Mouse (Mus musculus): ENCODE measurements around the gene Grap2.
"Not testable (repeated sequence)": the region's sequence is repeated elsewhere in the genome, so short reads cannot be mapped to it uniquely, and the experiment has no call there.

The Grap2 gene

DNA sequence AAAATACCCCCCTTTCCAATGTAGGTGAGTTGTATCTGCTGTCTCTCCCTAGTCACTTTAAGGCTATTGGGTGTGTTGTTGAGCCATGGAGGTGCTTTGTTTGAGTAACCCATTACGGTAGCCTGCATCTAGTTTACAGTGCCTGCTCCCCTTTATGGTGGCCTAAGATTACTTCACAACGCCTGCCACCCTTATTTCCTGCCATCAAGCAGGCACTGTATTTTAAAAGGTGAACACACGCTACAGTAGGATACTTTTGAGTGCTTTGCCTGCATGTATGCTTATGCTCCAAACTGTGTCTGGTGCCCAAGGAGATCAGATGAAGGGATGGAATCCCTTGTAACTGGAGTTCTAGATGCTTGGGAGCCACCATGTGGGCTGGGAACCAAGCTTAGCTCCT is 5.3 kb upstream of the Grap2 start:
- no peak for DNase-seq (ENCODE audit: low spot score)

DNA sequence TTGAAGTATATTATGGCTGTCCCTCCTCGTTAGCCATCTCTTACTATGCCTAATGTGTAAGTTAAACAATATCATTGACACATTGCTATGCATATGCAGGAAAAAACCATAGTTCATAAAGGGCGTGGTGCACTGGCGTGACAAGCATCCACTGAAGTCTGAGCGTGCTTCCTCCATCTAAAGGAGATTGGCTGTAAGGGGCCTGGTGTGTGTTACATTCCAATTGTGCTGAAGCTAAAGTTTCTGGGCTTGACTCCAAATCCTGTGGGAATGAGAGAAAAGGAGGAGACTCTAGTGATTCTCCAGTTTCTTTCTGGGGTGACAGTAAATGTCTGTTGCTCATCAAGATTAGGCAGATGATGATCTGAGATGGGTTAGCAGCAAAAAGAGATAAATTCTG is 4.7 kb upstream of the Grap2 start:
- DNase-seq (ENCODE audit: low spot score) = no peak

DNA sequence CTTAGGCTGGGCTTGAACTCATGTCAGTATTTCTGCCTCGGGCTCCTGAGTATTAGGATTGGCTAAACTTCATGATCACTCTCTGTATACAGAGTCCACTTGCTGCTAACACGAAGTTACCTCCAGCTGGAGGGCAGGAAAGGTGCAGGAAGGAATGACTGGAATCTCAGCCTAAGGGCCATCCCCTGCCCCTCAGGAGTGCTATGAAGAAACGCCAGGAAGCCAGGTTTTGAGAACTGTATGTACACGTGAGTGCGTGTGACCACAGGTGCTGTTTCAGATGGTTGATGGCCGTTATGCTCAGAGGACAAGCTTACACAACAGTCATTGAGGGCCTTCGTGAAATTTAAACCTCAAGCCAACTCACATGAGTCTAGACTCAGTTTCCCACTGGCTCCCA is 3.2 kb upstream of the Grap2 start:
- DNase-seq (ENCODE audit: low spot score) = no peak

GRCm38 (mm10) chr15:80570226-80570625 is 2.2 kb upstream of the Grap2 start:
- no peak for DNase-seq (ENCODE audit: low spot score)

DNA sequence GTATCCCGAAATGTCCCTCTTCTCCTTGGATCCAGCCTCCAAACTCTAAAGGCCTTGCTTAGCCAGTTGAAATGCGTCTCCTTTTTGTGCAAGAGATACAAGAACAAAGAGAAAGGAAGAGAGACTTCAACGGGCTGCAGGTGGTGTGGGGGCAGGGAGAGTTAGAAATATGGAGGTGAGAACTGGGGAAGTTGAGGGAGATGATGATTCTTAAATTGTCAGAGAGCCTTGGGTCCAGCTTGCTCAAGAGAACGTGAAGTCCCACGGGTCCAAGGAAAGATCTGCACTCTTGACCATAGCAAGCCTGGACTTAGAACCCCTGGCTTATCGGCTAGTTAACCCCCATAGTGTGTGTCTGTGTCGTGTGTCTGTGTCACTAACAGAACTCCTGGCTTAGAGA is 783 bp upstream of the Grap2 start:
- no peak for DNase-seq (ENCODE audit: low spot score)

DNA sequence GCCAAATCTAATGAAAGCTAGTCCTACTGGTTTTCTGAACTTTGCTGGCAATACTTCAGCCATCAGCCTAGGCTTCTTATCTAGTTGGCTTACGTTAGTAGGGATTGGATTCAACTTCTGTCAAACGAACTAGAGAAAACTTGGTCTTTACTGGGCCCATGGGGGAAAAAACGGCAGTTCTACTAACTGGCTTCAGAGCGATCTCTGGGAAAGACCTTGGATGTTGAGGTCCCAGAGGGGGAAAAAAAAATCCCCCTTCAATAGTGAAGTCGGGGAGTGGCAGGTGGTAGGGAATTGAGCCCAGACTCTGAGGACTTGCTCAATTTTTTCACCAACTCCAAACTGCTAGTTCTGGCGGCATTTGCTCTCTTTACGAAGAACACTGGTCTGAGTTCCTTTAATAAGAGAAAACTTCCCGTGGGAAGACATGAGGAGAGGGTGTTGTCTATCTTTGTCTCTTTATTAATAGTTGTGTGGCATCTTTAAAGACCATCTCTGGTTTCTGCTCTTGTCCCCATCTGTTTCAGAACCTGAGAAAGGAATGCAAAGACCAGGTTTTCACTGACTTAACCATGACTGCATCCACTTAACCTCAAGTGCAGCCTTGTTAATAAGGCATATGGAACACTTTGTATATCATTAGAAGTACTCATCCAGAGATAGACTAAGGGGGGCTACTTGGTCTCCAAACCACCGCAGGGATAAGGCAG is 572 bp downstream of the Grap2 start:
- no peak for DNase-seq (ENCODE audit: low spot score)

DNA sequence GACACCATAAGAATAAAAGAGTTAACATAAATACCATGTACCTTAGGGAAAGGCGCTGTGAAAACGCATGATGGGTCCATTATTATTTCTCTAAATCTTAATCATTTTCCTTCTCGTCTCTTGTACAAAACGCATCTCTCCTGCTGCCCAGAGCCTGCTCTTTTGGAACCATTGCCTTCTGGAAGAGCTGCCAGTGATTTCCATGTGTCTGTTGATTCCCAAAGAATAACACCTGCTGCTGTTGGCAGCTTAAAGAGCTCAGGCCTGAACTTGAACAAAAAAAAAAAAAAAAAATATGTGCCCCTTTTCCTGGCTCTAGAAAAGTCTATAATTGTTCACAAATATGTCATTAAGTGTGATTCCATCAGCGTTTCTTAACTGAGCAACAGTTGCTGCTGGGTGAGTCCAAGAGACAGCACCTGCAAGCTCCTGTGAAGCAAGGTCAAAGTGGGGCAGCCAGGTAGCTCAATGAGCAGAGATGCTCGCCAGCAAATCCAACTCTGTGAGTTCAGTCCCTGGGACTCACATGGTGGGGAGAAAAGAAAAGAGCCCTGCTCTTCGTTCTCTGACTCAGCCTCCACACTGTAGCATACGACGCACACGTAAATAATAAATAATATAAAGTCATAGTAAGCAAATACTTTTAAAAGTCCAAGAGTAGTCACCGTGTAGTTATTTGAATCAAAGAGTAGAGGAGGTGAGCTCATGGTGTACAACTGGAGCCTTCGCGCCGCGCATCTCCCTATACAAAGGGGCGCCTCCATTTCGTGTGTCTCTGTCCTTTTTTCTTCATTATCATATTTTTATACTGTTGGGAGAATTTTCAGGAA is 2.0 kb downstream of the Grap2 start:
- peak; percentile 65 for DNase-seq (ENCODE audit: low spot score)

GRCm38 (mm10) chr15:80575817-80576370 is 3.5 kb downstream of the Grap2 start:
- no peak for DNase-seq (ENCODE audit: low spot score)

GRCm38 (mm10) chr15:80576415-80576994 is 4.1 kb downstream of the Grap2 start:
- DNase-seq (ENCODE audit: low spot score) = peak; percentile 62

GRCm38 (mm10) chr15:80577166-80577960 is 5.0 kb downstream of the Grap2 start:
- DNase-seq (ENCODE audit: low spot score) = no peak

GRCm38 (mm10) chr15:80579121-80579520 is 6.7 kb downstream of the Grap2 start:
- no peak for DNase-seq (ENCODE audit: low spot score)

- DNase-seq (ENCODE audit: low spot score) = not testable (repeated sequence)
These were observed 8.2 kb downstream of the Grap2 start for GRCm38 (mm10) chr15:80580585-80580984.

DNA sequence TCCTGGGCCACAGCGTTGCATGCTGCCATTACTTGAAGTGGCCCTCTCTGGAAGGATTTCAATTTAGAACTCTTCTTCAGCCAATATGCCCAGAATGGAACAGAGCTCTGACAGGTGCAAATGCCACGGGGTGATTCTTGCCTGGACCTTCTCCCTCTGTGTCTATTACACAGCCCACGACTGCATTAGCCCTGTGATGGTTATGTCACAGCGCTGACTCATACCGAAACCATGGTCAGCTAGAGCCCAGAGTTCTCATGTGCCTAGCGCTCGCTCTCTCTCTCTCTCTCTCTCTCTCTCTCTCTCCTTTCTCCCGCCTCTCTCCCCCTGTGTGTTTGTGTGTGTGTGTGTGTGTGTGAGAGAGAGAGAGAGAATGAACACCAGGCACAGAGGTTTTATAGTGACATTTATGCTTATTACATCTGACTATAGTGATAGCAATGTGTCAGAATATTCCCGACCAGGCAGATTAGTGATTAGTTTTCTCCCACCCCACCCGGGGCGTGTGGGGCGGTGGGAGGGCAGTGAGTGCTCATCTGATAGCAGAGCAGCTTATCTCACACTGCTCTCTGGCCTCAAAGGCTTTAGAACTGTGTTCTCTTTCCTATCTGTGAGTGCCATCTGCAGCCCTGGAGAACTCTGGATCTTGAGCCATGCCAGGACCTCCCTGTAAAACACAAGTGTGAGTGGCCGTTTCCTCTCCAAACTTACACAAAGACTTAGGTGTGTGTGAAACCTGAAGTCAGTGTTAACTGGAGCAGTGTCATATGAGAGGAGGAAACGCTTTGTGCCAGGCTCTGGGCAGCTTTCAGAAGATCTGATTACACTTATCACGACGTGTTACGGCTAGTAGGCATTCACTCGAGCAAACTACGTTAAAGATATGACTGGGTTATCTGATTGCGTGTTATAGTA is 10.4 kb downstream of the Grap2 start:
- no peak for DNase-seq (ENCODE audit: low spot score)

DNA sequence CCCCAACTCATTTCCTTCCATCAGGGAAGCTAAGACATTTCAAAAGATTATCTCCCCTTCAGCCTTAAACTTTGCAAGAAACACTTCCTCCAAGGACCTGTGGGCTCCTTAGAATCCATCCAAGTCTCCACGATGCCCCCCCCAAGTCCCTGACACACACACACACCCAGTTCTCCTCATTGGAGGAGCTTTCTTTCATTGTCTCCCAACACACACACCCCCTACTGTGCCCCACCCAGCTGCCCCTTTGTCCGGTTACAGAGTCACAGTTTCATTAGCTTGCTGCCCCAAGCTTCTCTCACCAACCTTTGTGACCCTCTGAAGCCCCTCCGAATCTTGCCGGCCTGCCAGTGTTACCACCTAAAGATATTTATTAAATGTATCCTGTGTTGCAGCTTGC is 13.9 kb downstream of the Grap2 start:
- no peak for DNase-seq (ENCODE audit: low spot score)

GRCm38 (mm10) chr15:80590641-80591040 is 18.2 kb downstream of the Grap2 start:
- DNase-seq (ENCODE audit: low spot score) = peak; percentile 82

- no peak for DNase-seq (ENCODE audit: low spot score)
These were observed 20.3 kb downstream of the Grap2 start for GRCm38 (mm10) chr15:80592737-80593136.

DNA sequence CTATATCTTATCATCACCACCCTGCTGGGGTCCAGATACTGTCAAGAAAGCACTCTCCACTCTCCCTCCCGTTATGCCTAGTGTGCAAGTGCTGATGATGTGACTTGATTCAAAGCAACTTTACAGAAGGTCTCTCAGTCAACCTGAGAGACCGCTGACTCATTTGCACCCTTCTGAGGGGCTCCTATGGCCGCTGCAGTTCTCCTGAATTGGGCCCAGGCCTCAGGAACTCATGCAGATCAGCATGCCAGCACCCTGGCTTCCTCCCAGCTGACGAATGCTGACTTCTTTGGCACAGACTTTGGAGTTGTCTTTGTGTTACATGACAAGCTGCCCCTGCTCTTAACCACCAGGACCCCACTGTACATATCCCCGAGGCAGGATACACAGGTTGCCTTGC is 21.5 kb downstream of the Grap2 start:
- DNase-seq (ENCODE audit: low spot score) = no peak

DNA sequence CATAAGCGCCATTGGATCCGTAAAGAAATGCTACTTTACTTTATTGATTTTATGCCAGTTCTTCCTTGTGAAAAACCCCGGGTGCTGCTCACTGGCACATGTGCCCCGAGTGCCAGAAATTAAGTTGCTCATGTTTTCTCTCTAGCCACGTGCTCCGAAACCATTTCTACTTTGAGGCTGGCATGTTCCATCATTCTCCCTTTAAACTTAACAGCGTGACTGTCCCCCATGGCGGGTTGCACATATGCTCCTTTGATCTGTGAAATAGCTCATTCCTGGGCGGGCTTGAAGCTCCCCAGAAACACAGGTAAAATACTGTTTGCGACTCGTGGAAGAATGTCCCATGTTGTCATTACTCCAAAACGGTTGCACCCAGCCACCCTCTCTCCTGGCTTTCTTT is 26.4 kb downstream of the Grap2 start:
- DNase-seq (ENCODE audit: low spot score) = peak; percentile 74

DNA sequence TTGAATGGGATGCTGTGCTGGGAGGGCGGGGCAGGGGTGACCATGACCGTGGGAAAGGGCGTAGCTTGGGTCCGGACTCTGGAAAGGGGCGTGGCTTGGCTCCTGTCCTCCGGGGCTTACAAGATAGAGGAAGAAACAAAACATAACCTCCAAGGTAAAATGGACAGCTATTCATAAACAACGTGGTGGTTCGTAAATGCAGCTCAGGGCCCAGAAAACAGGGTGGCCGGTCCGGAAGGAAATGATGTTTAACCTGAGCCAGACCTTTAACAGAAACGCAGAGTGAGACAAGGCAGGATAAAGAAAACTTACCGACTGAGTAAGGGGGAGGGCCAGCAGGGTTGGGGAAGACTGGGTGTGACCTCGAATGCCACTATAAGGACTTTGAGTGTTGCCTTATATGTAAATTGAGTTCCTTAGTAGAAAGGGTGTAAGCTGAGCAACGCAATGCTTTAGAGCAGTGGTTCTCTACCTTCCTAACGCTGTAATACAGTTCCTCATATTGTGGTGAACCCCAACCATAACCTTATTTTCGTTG is 26.9 kb downstream of the Grap2 start:
- peak; percentile 77 for DNase-seq (ENCODE audit: low spot score)

GRCm38 (mm10) chr15:80599843-80600242 is 27.4 kb downstream of the Grap2 start:
- DNase-seq (ENCODE audit: low spot score) = no peak

DNA sequence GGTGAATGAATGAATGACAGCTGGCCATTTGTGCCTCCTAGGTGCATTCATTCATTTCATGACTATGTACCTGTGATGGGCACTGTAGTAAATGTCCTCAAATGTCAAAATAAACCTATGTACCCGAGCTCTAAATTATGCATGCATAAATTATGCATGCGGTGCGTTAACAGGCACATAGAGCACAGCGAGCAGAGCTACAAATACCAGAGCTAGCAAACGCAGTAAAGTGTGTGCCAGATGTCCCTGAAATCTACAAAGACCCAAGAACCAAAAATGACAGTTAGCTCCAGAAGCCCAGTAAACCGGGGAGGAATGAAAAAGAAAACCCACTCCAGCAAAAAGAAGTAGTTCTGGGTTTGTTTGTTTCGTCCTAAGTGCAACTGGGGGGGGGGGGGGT is 29.1 kb downstream of the Grap2 start:
- DNase-seq (ENCODE audit: low spot score) = no peak

All from T-cell, adult 2 months (primary cell).